16 mouse cellular contexts compared by ENCODE assay signal in genomic region chr13:100725194-100725593, GRCm38 (mm10). TPM values are rescaled to one million over a fixed set of nuclear protein-coding genes. Genes with fewer than 3 reads are reported as not detected.
DNase-seq lines count a peak whose midpoint lies in the region; ATAC-seq and TF ChIP-seq lines count a peak whose summit lies in the region.
"Had no signal": no experiment of that assay in that cellular context is flagged by ENCODE, and none has a peak within 500 bp of the region (broad histone marks: within the 10 kb centered on the region; RNA-seq: fewer than 3 reads in every experiment).

No protein-coding gene starts in this region.

- peaks cover 27% of the 10 kb centered on the region for H3K4me1 ChIP-seq in heart, embryonic 11.5 days (ENCODE audit: control insufficient read depth, insufficient read depth, low read length)
- peaks cover 3% of the 10 kb centered on the region for H3K4me1 ChIP-seq in ES-Bruce4 (ENCODE audit: control insufficient read depth, insufficient read depth, low read length)
- H3K4me1 ChIP-seq in liver, embryonic 14.5 days (replicated peaks; ENCODE audit: control insufficient read depth in 2 of 2, insufficient read depth in 2 of 2, low read length in 1 of 2): peaks cover 13 to 16% of the 10 kb centered on the region in 2 experiments

- no peak for DNase-seq in heart, postnatal 14 days
- peak; percentile 74 for DNase-seq in MEL-GATA-1-ER (ENCODE audit: extremely low read depth, low read depth)
- DNase-seq in liver, embryonic 14.5 days (ENCODE audit: low read depth in 3 of 3, low spot score in 3 of 3): peak; percentile 37 to 41 (median 39)
- DNase-seq in kidney, postnatal 36 days: no peak
- DNase-seq: adrenal gland, postnatal 25 days; cerebellum, postnatal 36 days; gastrocnemius, postnatal 14 days; kidney, adult 8-10 months; right cerebral cortex, postnatal 25 days had no signal

- no peak overlapping the region for H3K4me2 ChIP-seq in heart, embryonic 11.5 days
- H3K4me2 ChIP-seq in liver, embryonic 14.5 days (ENCODE audit: low read depth): peak overlapping the region; percentile 40
- H3K4me2 ChIP-seq: embryonic facial prominence, embryonic 12.5 days; midbrain, embryonic 13.5 days had no signal

- no peak for ATAC-seq in heart, embryonic 11.5 days (replicated peaks; ENCODE audit: insufficient number of reproducible peaks, low FRiP score, low TSS enrichment)
- ATAC-seq in liver, embryonic 14.5 days (ENCODE audit: insufficient read depth): peak; percentile 63
- no peak for ATAC-seq in granulocyte monocyte progenitor cell, adult 5-6 weeks (replicated peaks; ENCODE audit: poor library complexity, severe bottlenecking)
- ATAC-seq: forebrain, embryonic 14.5 days; hindbrain, embryonic 16.5 days; midbrain, embryonic 13.5 days had no signal

- no peaks in the 10 kb centered on the region for H3K27me3 ChIP-seq in heart, embryonic 11.5 days (ENCODE audit: control insufficient read depth, insufficient read depth, low read length)
- H3K27me3 ChIP-seq in ES-Bruce4 (ENCODE audit: control insufficient read depth, insufficient read depth, low read length, poor library complexity, severe bottlenecking): no peaks in the 10 kb centered on the region
- no peaks in the 10 kb centered on the region for H3K27me3 ChIP-seq in liver, embryonic 14.5 days (ENCODE audit: control insufficient read depth, insufficient read depth, low read length)
- H3K27me3 ChIP-seq: embryonic facial prominence, embryonic 12.5 days; midbrain, embryonic 13.5 days had no signal

- intact Hi-C loops in heart, postnatal 14 days (cut with DNase I): loop anchor here (5.0 kb wide), 1 partner anchor 73 kb away; the partner anchor contains the start of genes Ak6, Rad17 and Taf9

- WGBS in heart, embryonic 11.5 days (ENCODE audit: insufficient replicate concordance): 54% methylated on average over 10 of the region's 10 CpGs
- 14% methylated on average over 10 of the region's 10 CpGs for WGBS in liver, embryonic 14.5 days (ENCODE audit: insufficient replicate concordance)

- H3K9me3 ChIP-seq in heart, embryonic 11.5 days (replicated peaks; ENCODE audit: control insufficient read depth, low read length): no peaks in the 10 kb centered on the region
- H3K9me3 ChIP-seq in ES-Bruce4 (replicated peaks; ENCODE audit: control insufficient read depth, insufficient read depth, low read length, poor library complexity, severe bottlenecking): no peaks in the 10 kb centered on the region
- H3K9me3 ChIP-seq in liver, embryonic 14.5 days (ENCODE audit: control insufficient read depth, low read length): no peaks in the 10 kb centered on the region
- H3K9me3 ChIP-seq: embryonic facial prominence, embryonic 12.5 days; midbrain, embryonic 13.5 days had no signal

- no peak overlapping the region for H3K9ac ChIP-seq in heart, embryonic 11.5 days (ENCODE audit: low read depth, low read length)
- peak overlapping the region; percentile 79 for H3K9ac ChIP-seq in ES-Bruce4 (ENCODE audit: low read depth, poor library complexity, severe bottlenecking)
- peak overlapping the region; percentile 18; the same call in 1 of the 2 replicates for H3K9ac ChIP-seq in liver, embryonic 14.5 days (replicated peaks)
- H3K9ac ChIP-seq: embryonic facial prominence, embryonic 12.5 days; midbrain, embryonic 13.5 days had no signal

- no peak overlapping the region for H3K4me3 ChIP-seq in heart, embryonic 11.5 days (ENCODE audit: low read depth, low read length)
- H3K4me3 ChIP-seq in ES-Bruce4 (ENCODE audit: low read depth, low read length): peak overlapping the region; percentile 23
- H3K4me3 ChIP-seq in liver, embryonic 14.5 days (ENCODE audit: insufficient read depth in 1 of 2, low read depth in 2 of 2, low read length in 2 of 2): no peak overlapping the region
- H3K4me3 ChIP-seq: embryonic facial prominence, embryonic 12.5 days; midbrain, embryonic 13.5 days had no signal

- peaks cover 18% of the 10 kb centered on the region for H3K36me3 ChIP-seq in heart, embryonic 11.5 days (ENCODE audit: control insufficient read depth, insufficient read depth, low read length)
- H3K36me3 ChIP-seq in ES-Bruce4 (ENCODE audit: control insufficient read depth, insufficient read depth, low read length, poor library complexity, severe bottlenecking): peaks cover 23% of the 10 kb centered on the region
- H3K36me3 ChIP-seq in liver, embryonic 14.5 days (replicated peaks; ENCODE audit: control insufficient read depth, insufficient read depth, low read depth): peaks cover 11% of the 10 kb centered on the region

- no peak for TF ChIP-seq CTCF in ES-Bruce4 (IDR thresholded peaks at IDR 0.05; ENCODE audit: low read depth, low read length)
- TF ChIP-seq CTCF in liver, embryonic 14.5 days (IDR thresholded peaks at IDR 0.05; ENCODE audit: low read depth): no peak

- no peak for TF ChIP-seq EP300 in ES-Bruce4 (IDR thresholded peaks at IDR 0.05; ENCODE audit: insufficient read depth, low read depth, low read length)
- peak; percentile 63 for TF ChIP-seq EP300 in liver, embryonic 14.5 days (IDR thresholded peaks at IDR 0.05; ENCODE audit: low read depth)

- TF ChIP-seq POLR2A in ES-Bruce4 (IDR thresholded peaks at IDR 0.05; ENCODE audit: insufficient read depth, low read length): no peak

- H3K27ac ChIP-seq in heart, embryonic 11.5 days (ENCODE audit: low read depth, low read length): peak overlapping the region; percentile 18; the same call in 1 of the 2 replicates
- H3K27ac ChIP-seq in ES-Bruce4 (ENCODE audit: insufficient read depth, low read length): peak overlapping the region; percentile 95
- no peak overlapping the region; the same call in 1 of the 2 replicates for H3K27ac ChIP-seq in liver, embryonic 14.5 days
- H3K27ac ChIP-seq: embryonic facial prominence, embryonic 12.5 days; midbrain, embryonic 13.5 days had no signal

RNA-seq across cellular contexts. Expression of gene Cdk7, which starts 5.5 kb away (rescaled TPM):
- polyA plus RNA-seq in heart, embryonic 11.5 days (2014; fragmentation: Nextera tagmentation; extraction: Ambion mirVana): 75.1 and 80.1 TPM in 2 replicates
- 10 to 100 TPM; 24.1 to 24.9 TPM for total RNA-seq in heart, postnatal 14 days (2021)
- polyA plus RNA-seq in ES-Bruce4 (2011; ENCODE audit: insufficient read depth, insufficient read length, low read depth, missing spikeins): 93.2 and 102 TPM in 2 replicates
- polyA plus RNA-seq in liver, embryonic 14.5 days (2012; rRNA removed): 11.7 and 16.6 TPM in 2 replicates
- 36.7 and 40.2 TPM in 2 replicates for polyA plus RNA-seq in liver, embryonic 14.5 days (2014; fragmentation: Nextera tagmentation; extraction: Ambion mirVana)
- total RNA-seq in granulocyte monocyte progenitor cell, adult 5-6 weeks (2014; fragmentation: Nextera tagmentation): 37.8 and 52.0 TPM in 2 replicates
- 43.3 and 54.5 TPM in 2 replicates for total RNA-seq in granulocyte monocyte progenitor cell, adult 5-6 weeks (2017)

RNA-seq across cellular contexts. Expression of gene Mrps36, which starts 19.3 kb away (rescaled TPM):
- 243 and 253 TPM in 2 replicates for polyA plus RNA-seq in heart, embryonic 11.5 days (2014; fragmentation: Nextera tagmentation; extraction: Ambion mirVana)
- 100 to 1,000 TPM; 173 to 179 TPM for total RNA-seq in heart, postnatal 14 days (2021)
- polyA plus RNA-seq in ES-Bruce4 (2011; ENCODE audit: insufficient read depth, insufficient read length, low read depth, missing spikeins): 108 and 110 TPM in 2 replicates
- polyA plus RNA-seq in liver, embryonic 14.5 days (2012; rRNA removed): 33.5 and 56.1 TPM in 2 replicates
- polyA plus RNA-seq in liver, embryonic 14.5 days (2014; fragmentation: Nextera tagmentation; extraction: Ambion mirVana): 135 and 150 TPM in 2 replicates
- 73.2 and 108 TPM in 2 replicates for total RNA-seq in granulocyte monocyte progenitor cell, adult 5-6 weeks (2014; fragmentation: Nextera tagmentation)
- 71.7 and 102 TPM in 2 replicates for total RNA-seq in granulocyte monocyte progenitor cell, adult 5-6 weeks (2017)

RNA-seq across cellular contexts. Expression of gene Cenph, which starts 50.5 kb away (rescaled TPM):
- polyA plus RNA-seq in heart, embryonic 11.5 days (2014; fragmentation: Nextera tagmentation; extraction: Ambion mirVana): 27.0 and 31.2 TPM in 2 replicates
- total RNA-seq in heart, postnatal 14 days (2021): under 1 TPM; 0.36 to 0.80 TPM
- 52.4 and 58.8 TPM in 2 replicates for polyA plus RNA-seq in ES-Bruce4 (2011; ENCODE audit: insufficient read depth, insufficient read length, low read depth, missing spikeins)
- polyA plus RNA-seq in liver, embryonic 14.5 days (2012; rRNA removed): 13.9 and 26.6 TPM in 2 replicates
- polyA plus RNA-seq in liver, embryonic 14.5 days (2014; fragmentation: Nextera tagmentation; extraction: Ambion mirVana): 40.2 and 40.3 TPM in 2 replicates
- 37.1 and 51.9 TPM in 2 replicates for total RNA-seq in granulocyte monocyte progenitor cell, adult 5-6 weeks (2014; fragmentation: Nextera tagmentation)
- 56.6 and 69.5 TPM in 2 replicates for total RNA-seq in granulocyte monocyte progenitor cell, adult 5-6 weeks (2017)

RNA-seq across cellular contexts. Expression of gene Ccdc125, which starts 55.7 kb away (rescaled TPM):
- polyA plus RNA-seq in heart, embryonic 11.5 days (2014; fragmentation: Nextera tagmentation; extraction: Ambion mirVana): 3.2 and 4.4 TPM in 2 replicates
- total RNA-seq in heart, postnatal 14 days (2021): under 1 TPM; 0.66 to 0.96 TPM
- polyA plus RNA-seq in ES-Bruce4 (2011; ENCODE audit: insufficient read depth, insufficient read length, low read depth, missing spikeins): 3.6 and 3.8 TPM in 2 replicates
- 1.8 and 3.7 TPM in 2 replicates for polyA plus RNA-seq in liver, embryonic 14.5 days (2012; rRNA removed)
- polyA plus RNA-seq in liver, embryonic 14.5 days (2014; fragmentation: Nextera tagmentation; extraction: Ambion mirVana): 3.4 and 4.2 TPM in 2 replicates
- total RNA-seq in granulocyte monocyte progenitor cell, adult 5-6 weeks (2014; fragmentation: Nextera tagmentation): 25.6 and 37.4 TPM in 2 replicates
- total RNA-seq in granulocyte monocyte progenitor cell, adult 5-6 weeks (2017): 50.8 and 58.4 TPM in 2 replicates

Comparison
In these comparisons a context has a peak if more than half of its experiments do, and no peak if none do; other contexts are left out.
1. DNase-seq: peak in MEL-GATA-1-ER (single experiment) and liver, embryonic 14.5 days (3 of 3); none in heart, postnatal 14 days (0 of 2) and kidney, postnatal 36 days (0 of 2).